Mouse (Mus musculus): ENCODE data around the gene Grid2. TPM values are rescaled to one million over a fixed set of nuclear protein-coding genes. Genes with fewer than 3 reads are reported as not detected.

The Grid2 gene
- polyA plus RNA-seq, 1 experiment = not detected

DNA sequence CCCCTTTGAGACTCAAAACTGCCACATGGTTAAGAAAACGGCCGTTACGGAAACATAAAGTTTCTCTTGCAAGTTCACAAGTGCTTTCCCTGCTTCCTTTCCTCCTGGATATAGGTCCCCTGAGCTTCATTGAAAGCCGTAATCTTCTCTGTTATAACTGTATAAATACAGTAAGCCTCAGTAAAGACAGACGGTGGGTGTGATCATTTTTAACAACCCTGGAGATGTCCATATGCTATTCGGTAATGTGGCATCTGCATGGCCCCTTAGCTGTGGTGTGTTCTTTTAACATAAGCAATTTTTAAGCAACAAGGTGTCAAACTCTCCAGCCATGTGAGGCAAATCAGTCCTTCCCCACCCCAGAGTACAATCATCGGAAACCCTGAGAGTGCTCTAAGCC, 892.9 kb downstream of the Grid2 start:
- no peaks in the 10 kb centered on the region for H3K36me3 ChIP-seq (replicated peaks; ENCODE audit: low read length)
- H3K4me1 ChIP-seq = no peaks in the 10 kb centered on the region
- no peak overlapping the region for H3K4me3 ChIP-seq (replicated peaks)
- H3K27me3 ChIP-seq (replicated peaks) = no peaks in the 10 kb centered on the region
- no peaks in the 10 kb centered on the region for H3K9me3 ChIP-seq
- TF ChIP-seq FLI1 (IDR thresholded peaks at IDR 0.05; ENCODE audit: low read length) = no peak

DNA sequence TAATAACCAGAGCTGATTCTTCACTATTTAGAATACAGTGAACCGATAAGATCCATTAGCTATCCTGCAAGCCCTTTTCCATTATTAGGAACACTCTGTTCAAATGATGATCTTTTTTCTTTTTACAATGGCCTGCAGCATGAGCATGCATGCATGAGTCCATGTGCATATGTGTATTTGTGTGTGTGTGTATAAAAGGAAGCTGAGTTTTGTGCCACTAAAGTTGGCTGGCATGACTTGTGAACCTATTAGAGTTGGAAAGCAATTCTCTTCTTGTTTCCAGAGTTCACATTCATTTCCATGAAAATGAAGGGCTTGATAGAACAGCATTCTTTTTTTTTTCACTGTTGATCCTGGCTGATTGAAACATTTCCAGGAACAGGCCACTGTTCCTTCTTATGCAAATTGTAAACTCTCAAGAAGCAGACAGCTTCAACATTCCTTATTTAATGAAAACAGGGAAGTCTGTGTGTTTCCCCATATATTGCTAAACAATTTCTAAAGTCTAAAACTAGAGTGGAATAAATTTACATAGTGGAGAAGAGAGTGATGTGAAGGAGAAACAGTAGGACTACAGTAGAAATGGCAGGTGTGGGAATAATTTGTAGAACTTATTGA, 919.4 kb downstream of the Grid2 start:
- Histone ChIP-seq H3K4me1 (no peaks in the 10 kb centered on the region), H3K27me3 (replicated peaks) (no peaks in the 10 kb centered on the region), H3K9me3 (no peaks in the 10 kb centered on the region), H3K4me3 (replicated peaks) (no peak overlapping the region), H3K36me3 (replicated peaks; ENCODE audit: low read length) (no peaks in the 10 kb centered on the region)
- TF ChIP-seq FLI1 (IDR thresholded peaks at IDR 0.05; ENCODE audit: low read length) (no peak), GATA1 (IDR thresholded peaks at IDR 0.05; ENCODE audit: borderline replicate concordance, low read length) (no peak)

DNA sequence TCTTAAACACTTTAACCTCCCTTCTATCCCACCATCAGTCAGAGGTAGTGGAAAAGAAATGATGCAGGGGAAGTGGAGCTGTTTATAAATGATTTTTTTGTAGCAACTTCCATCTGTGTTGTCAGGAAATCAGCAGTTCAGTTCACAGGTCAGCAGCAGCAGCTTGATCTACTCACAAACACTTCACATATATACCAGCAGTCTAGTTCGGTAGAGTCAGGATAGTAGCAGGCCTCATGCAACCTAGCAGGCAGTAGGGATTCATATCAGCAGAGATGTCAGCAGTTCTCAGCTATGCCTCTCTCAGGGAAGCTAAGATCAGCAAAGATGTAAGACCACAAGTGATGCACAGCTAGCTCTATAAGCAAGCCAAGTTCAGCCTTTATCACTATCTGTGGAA, 938.0 kb downstream of the Grid2 start:
- H3K4me3 ChIP-seq (replicated peaks) = no peak overlapping the region
- peaks cover 3% of the 10 kb centered on the region; the same call in 1 of the 2 replicates for H3K9me3 ChIP-seq
- no peaks in the 10 kb centered on the region for H3K27me3 ChIP-seq (replicated peaks)
- H3K4me1 ChIP-seq = no peaks in the 10 kb centered on the region
- TF ChIP-seq FLI1 (IDR thresholded peaks at IDR 0.05; ENCODE audit: low read length) = no peak
- TF ChIP-seq GATA1 (IDR thresholded peaks at IDR 0.05; ENCODE audit: borderline replicate concordance, low read length) = no peak
- no peaks in the 10 kb centered on the region for H3K36me3 ChIP-seq (replicated peaks; ENCODE audit: low read length)

DNA sequence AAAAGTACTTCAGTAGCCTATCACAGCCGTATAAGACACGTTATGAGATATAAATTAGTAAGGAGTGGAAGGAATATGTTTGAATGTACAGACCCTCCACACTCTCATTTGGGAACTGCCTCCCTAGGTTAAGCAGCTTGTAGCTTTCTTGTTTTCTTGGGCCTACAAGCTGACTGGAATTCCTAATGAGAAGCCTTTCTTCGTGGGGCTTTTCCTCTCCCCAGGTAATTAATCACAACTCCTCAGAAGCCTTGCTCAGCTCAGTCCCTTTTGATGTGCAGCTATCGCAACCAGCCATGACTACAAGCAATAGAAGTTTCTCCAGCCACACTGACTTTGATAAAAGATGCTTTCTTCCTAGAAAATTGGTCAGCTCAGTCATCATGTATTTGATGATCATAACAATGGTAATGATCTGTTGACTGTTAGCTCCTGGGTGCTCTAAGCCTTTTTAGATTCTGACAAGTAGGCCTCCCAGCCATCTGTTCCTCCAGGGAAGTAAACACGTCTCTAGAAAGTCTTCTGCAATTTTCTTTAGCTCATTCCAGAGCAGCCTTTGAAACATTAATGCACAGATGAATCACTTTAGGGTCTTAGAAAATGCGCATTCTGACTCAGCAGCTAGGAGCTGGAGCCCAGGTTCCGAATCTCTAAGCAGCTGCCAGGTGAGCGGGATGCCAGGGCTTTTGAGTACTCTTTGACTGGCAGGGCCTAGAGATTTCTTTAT, 946.9 kb downstream of the Grid2 start:
- TF ChIP-seq GATA1 (IDR thresholded peaks at IDR 0.05; ENCODE audit: borderline replicate concordance, low read length) (no peak), FLI1 (IDR thresholded peaks at IDR 0.05; ENCODE audit: low read length) (no peak)
- H3K9me3 ChIP-seq = no peaks in the 10 kb centered on the region
- H3K4me1 ChIP-seq = no peaks in the 10 kb centered on the region
- no peaks in the 10 kb centered on the region for H3K36me3 ChIP-seq (replicated peaks; ENCODE audit: low read length)
- H3K4me3 ChIP-seq (replicated peaks) = no peak overlapping the region
- no peaks in the 10 kb centered on the region for H3K27me3 ChIP-seq (replicated peaks)

DNA sequence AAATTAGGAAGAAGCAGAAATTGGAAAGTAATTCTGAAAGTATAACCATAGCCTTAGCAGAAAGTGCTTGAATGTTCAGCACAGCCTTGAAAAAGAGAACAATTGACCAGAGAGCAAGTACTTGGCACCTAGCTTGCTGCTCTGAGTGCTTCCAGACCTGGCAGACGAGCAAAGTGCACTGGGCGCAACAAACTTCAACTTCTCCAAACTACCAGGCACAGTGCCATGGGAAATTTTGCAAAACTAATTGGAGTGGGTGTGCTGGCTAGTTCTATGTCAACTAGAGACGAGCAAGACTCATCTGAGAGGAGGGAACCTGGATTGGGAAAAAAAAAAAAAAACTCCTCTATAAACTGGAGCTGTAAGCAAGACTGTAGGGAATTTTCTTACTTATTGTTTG, 980.7 kb downstream of the Grid2 start:
- Histone ChIP-seq H3K27me3 (replicated peaks) (no peaks in the 10 kb centered on the region), H3K9me3 (no peaks in the 10 kb centered on the region), H3K4me1 (no peaks in the 10 kb centered on the region), H3K36me3 (replicated peaks; ENCODE audit: low read length) (no peaks in the 10 kb centered on the region), H3K4me3 (replicated peaks) (no peak overlapping the region)
- TF ChIP-seq GATA1 (IDR thresholded peaks at IDR 0.05; ENCODE audit: borderline replicate concordance, low read length) = no peak
- TF ChIP-seq FLI1 (IDR thresholded peaks at IDR 0.05; ENCODE audit: low read length) = no peak

DNA sequence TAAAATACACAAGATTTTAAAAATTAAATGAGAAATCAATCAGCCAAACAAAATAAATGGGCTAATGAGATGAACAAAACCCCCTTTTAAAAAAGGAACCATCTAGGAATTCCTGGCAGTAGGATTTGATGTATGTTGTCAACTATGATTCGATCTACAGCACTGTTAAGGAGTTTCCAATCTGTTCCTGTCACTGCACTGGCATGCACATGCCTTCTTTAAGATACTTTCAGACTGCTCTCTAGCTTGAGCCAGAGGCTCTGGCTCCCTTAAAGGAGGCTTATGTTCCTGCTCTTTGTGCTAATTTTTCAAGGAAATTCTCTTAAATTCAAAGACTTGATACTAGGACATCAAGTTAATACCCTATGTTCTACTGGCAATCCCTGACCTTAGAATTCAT, 984.9 kb downstream of the Grid2 start:
- TF ChIP-seq GATA1 (IDR thresholded peaks at IDR 0.05; ENCODE audit: borderline replicate concordance, low read length) = no peak
- TF ChIP-seq FLI1 (IDR thresholded peaks at IDR 0.05; ENCODE audit: low read length) = no peak
- H3K4me1 ChIP-seq = no peaks in the 10 kb centered on the region
- no peaks in the 10 kb centered on the region for H3K27me3 ChIP-seq (replicated peaks)
- no peaks in the 10 kb centered on the region for H3K36me3 ChIP-seq (replicated peaks; ENCODE audit: low read length)
- H3K9me3 ChIP-seq = no peaks in the 10 kb centered on the region
- no peak overlapping the region for H3K4me3 ChIP-seq (replicated peaks)

DNA sequence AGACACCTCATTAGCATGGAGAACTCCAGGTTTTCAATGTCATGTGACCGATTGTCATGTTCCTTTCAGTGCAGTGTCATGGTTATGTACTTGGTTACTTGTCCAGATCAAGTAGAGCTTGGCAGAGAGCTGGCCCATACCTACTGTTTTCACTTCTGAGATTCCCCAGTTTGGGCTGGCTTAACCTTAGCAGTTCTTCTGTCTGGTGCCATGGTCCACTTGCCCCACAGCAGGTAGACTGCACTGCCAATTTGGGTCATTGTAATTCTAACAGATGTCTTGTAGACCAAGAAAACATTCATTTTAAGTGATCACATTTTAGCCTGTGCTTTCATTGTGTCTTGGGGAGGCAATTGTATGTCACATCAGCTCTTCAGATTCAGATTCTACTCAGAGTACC, 990.3 kb downstream of the Grid2 start:
- TF ChIP-seq FLI1 (IDR thresholded peaks at IDR 0.05; ENCODE audit: low read length) = no peak
- no peak for TF ChIP-seq GATA1 (IDR thresholded peaks at IDR 0.05; ENCODE audit: borderline replicate concordance, low read length)
- Histone ChIP-seq H3K4me3 (replicated peaks) (no peak overlapping the region), H3K4me1 (no peaks in the 10 kb centered on the region), H3K27me3 (replicated peaks) (no peaks in the 10 kb centered on the region), H3K36me3 (replicated peaks; ENCODE audit: low read length) (no peaks in the 10 kb centered on the region), H3K9me3 (no peaks in the 10 kb centered on the region)

DNA sequence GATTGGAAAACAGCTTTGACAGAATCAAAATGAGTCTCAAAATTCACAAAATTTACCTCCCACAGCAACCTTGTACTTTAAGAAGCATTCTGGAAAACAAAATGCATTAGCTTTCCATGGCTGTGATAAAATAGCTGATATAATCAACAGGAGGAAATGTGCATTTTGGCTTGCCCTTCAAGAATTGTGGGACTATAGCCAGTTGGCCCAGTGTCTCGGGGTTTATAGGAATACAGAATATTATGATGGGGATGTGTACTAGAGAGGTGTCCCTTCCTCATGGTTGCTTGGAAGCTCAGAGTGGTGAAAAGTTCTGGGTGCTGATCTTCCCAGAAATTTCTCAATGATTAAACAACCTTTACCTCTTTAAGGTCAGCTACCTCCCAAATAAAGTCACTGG, 995.4 kb downstream of the Grid2 start:
- no peak overlapping the region for H3K4me3 ChIP-seq (replicated peaks)
- no peaks in the 10 kb centered on the region for H3K27me3 ChIP-seq (replicated peaks)
- no peaks in the 10 kb centered on the region for H3K9me3 ChIP-seq
- no peaks in the 10 kb centered on the region for H3K4me1 ChIP-seq
- no peaks in the 10 kb centered on the region for H3K36me3 ChIP-seq (replicated peaks; ENCODE audit: low read length)
- TF ChIP-seq FLI1 (IDR thresholded peaks at IDR 0.05; ENCODE audit: low read length) (no peak), GATA1 (IDR thresholded peaks at IDR 0.05; ENCODE audit: borderline replicate concordance, low read length) (no peak)

DNA sequence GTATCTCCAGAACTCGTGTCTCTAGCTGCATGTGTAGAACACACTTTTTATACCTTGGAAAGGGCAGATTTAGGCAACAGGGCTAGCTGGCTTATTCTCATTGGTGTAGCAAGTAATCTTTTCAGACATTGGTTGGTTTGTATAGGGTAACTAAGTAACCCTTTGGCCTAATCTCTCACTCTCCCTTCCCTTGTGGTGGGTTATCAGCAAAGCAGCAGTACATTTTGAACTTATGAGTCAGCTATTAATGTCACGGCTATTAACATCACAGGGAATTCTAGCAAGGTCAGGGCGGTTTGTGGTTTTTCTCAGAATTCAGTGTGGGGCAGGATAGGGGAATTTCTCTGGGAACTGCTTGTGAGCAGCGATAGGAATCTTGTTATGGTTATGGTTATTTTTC, 1007.8 kb downstream of the Grid2 start:
- Histone ChIP-seq H3K36me3 (replicated peaks; ENCODE audit: low read length) (no peaks in the 10 kb centered on the region), H3K4me3 (replicated peaks) (no peak overlapping the region), H3K9me3 (peaks cover 12% of the 10 kb centered on the region), H3K4me1 (no peaks in the 10 kb centered on the region), H3K27me3 (replicated peaks) (no peaks in the 10 kb centered on the region)
- no peak for TF ChIP-seq GATA1 (IDR thresholded peaks at IDR 0.05; ENCODE audit: borderline replicate concordance, low read length)
- TF ChIP-seq FLI1 (IDR thresholded peaks at IDR 0.05; ENCODE audit: low read length) = no peak

DNA sequence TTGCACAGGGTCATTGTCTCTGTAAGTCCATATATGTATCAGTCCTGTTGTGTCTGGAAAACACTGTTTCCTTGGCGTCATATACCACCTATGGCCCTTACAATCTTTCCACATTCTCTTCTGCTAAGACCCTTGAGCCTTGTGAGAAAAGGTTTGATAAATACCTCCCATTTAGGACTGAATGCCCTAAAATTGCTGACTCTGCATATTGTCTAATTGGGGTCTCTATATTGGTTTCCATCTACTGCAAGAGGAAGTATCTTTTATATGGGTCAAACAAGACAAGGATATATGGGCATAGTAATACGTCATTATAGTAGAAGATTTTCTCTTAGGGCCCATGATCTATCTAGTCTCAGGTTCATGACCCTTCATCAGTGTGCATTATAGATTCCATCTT, 1008.5 kb downstream of the Grid2 start:
- Histone ChIP-seq H3K27me3 (replicated peaks) (no peaks in the 10 kb centered on the region), H3K36me3 (replicated peaks; ENCODE audit: low read length) (no peaks in the 10 kb centered on the region), H3K4me3 (replicated peaks) (no peak overlapping the region), H3K9me3 (peaks cover 12% of the 10 kb centered on the region), H3K4me1 (no peaks in the 10 kb centered on the region)
- no peak for TF ChIP-seq FLI1 (IDR thresholded peaks at IDR 0.05; ENCODE audit: low read length)
- TF ChIP-seq GATA1 (IDR thresholded peaks at IDR 0.05; ENCODE audit: borderline replicate concordance, low read length) = no peak

Measured in megakaryocyte, embryonic 14.5 days (primary cell).